Mouse (Mus musculus) right cerebral cortex, postnatal 10 days (tissue): ENCODE results near the gene Klra7.
"Not testable (repeated sequence)": the region's sequence is repeated elsewhere in the genome, so short reads cannot be mapped to it uniquely, and the experiment has no call there.

Source experiments
- DNase-seq, 2 experiments: peaks; one replicate each; pipeline ENCODE4 v3.0.0; 2021; ENCODE audit warnings: low spot score in 2 of 2

Klra7 gene

DNA sequence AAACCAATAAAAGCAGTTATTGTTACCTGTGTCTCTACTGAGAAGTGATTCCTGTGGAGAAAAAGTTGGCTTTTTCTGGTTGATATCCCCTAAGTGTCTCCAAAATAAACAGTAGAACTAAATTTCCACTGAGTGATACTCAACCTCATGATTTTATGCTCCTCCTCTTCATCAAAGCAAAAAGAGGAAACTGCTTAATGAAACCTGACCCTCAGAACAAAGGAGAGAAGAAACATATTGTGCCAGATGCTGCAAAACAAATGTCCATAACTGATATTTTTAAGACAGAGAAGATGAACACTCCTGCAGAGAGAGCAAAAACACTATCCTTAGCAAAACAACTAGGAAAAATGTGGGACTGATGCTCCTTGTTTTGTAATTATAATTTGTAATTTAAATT, at the start of gene Klra7:
Gene Klra7, minus strand, starts transcription at position 101 of the 400 bp plus-strand sequence.
- DNase-seq = no peak

DNA sequence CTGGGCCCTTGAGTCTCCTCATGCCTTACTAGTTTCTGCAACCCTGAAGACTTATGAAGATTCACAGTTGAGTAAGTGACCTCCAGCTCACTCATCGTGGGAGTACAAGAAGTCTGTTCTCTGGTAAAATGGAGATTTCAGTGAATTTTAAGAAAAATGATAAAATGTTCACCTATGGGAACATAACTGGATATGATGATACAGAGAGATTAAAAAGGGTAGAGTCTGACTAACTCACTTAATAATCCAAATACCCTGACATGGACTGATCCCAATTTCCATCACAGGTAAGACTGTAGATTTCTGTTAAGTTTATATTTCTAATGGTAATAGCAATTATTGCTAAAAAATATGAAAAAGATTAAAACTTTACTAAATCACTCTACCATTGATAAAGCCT, 48.7 kb upstream of the Klra7 start, which contains the start of gene Klra10:
Gene Klra10, minus strand, starts transcription at position 101 of the 400 bp plus-strand sequence.
- DNase-seq = not testable (repeated sequence)

DNA sequence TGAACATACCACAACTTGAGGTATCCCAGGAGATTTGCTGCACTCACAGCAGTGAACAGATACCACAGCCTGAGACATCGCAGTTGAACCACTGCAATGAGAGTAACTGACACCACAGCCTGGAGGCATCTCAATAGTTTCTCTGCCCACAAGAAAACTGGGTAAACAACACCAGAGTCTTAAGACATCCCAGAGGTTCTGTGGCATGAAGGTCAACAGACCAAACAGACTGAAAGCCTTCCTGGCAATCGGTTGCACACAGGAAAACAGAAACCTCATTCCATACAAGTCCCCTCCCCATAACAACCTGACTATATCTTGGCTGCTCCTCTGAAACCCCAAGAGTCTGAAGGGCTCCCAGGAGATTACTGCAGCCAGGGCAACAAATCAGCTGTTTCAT, 22.2 kb upstream of the Klra7 start:
- DNase-seq = no peak

DNA sequence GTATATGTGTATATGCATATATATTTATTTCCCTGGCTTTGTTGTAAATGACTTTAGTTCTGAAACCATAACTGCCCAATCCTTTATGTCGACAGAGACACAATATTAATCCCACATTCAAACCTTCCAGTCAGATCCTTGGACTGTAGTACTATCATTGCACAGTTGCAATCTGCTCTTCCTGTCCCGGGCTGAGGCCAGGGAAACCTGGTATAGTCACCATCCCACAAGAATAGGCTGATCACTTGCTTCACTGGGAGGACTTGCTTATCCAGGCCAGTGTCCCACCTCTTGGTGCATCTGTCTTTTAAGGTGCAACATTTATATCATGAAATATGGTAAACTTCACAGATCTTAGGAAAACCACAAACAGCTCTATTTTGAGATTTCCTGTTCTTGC, 4.4 kb upstream of the Klra7 start:
- DNase-seq = no peak

DNA sequence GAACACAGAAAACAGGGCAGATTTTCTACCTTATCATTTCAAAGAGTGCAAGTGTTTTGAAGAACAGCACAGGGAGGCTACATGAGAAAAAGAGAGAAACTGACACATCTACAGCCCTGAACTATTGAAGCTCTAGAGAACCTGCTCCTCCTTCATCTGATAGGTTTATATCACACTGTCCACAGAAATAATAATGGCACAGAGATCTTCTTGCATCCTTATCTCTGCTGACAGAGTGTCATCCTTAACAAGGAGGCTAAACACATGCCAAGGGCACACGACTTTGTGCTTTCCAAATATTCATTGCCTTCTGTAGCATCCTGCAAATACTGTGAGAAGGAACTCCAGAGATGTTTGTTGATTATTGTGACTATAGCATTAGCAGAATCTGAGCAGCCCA, 3.5 kb upstream of the Klra7 start:
- DNase-seq = no peak

DNA sequence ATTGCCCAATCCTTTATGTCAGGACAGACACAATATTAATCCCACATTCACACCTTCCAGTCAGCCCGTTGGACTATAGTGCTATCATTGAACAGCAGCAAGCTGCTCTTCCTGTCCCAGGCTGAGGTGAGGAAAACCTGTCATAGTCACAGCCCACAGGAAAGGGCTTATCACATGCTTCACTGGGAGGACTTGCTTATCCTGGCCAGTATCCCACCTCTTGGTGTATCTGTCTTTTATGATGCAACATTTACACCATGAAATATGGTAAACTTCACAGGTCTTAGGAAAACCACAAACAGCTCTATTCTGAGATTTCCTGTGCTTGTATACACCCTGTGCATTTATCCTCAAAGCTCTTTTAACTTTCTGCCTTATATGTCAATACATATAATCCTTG, 35.7 kb downstream of the Klra7 start:
- not testable (repeated sequence) for DNase-seq

DNA sequence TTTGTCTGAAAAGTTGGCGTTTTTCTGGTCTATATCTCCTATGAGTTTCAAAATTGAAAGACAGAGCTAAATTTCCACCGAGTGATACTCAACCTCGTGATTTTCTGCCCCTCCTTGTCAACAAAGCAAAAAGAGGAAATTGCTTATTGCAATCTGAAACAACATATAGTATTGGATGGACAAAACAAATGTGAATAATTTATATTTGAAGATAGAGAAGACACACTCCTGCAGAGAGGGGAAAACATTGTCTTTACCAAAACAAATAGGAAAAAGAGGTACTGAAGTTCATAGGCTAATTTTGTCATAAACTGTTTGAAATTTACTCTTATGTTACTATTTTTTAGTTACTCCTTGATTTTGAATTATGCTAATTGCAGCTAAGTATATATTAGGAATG, 40.1 kb downstream of the Klra7 start, which contains the start of gene Klra9:
Gene Klra9, minus strand, starts transcription at position 101 of the 400 bp plus-strand sequence.
- not testable (repeated sequence) for DNase-seq
